In genomic region chr8:71591471-71592373, GRCm38 (mm10) we compare ENCODE assay signal across 8 mouse cellular contexts. TPM values are rescaled to one million over a fixed set of nuclear protein-coding genes. Genes with fewer than 3 reads are reported as not detected.
DNase-seq lines count a peak whose midpoint lies in the region; ATAC-seq lines count a peak whose summit lies in the region.

TSS of gene Pgls (plus strand) at chr8:71592176.

- ATAC-seq in common myeloid progenitor, adult 5-6 weeks (replicated peaks; ENCODE audit: low read depth, poor library complexity, severe bottlenecking) = peak; percentile 70
- ATAC-seq in megakaryocyte progenitor cell, adult 5-6 weeks (replicated peaks; ENCODE audit: poor library complexity) = peak; percentile 66

- DNase-seq in ZHBTc4 (ENCODE audit: low read depth, low spot score) = peak; percentile 98
- peak; percentile 91 to 93 for DNase-seq in gastrocnemius, adult 8-10 months (ENCODE audit: low spot score in 2 of 2)
- DNase-seq in induced T-regulatory cell, adult 2 months (ENCODE audit: low read depth) = peak; percentile 95
- DNase-seq in left cerebral cortex, adult 9 months (ENCODE audit: low spot score in 2 of 2) = peak; percentile 89 to 97
- DNase-seq in right cerebral cortex, postnatal 14 days = peak; percentile 96
- peak; percentile 88 to 94 for DNase-seq in urinary bladder, postnatal 36 days (ENCODE audit: low spot score in 2 of 2)

RNA-seq across cellular contexts. Expression of gene Pgls, which starts in this region (rescaled TPM):
- 116 and 131 TPM in 2 replicates for total RNA-seq in common myeloid progenitor, adult 5-6 weeks (2017)
- 10 to 100 TPM; 19.3 to 22.8 (median 21.2) TPM for total RNA-seq in gastrocnemius, adult 8-10 months (2022)
- total RNA-seq in megakaryocyte progenitor cell, adult 5-6 weeks (2015) = 116 and 134 TPM in 2 replicates
- total RNA-seq in megakaryocyte progenitor cell, adult 5-6 weeks (2017) = 128 and 131 TPM in 2 replicates

Comparison
In these comparisons a context has a peak if more than half of its experiments do, and no peak if none do; other contexts are left out.
1. Peak in every context shown above with its lines: DNase-seq and ATAC-seq.